Mouse (Mus musculus) lung, postnatal 25 days (tissue): ENCODE measurements around the gene Gm6460.
"Not testable (repeated sequence)": the region's sequence is repeated elsewhere in the genome, so short reads cannot be mapped to it uniquely, and the experiment has no call there.

Experiments used
- DNase-seq: peaks from one replicate; pipeline ENCODE4 v3.0.0; 2022; ENCODE audit warnings: low spot score

Gene Gm6460

DNA sequence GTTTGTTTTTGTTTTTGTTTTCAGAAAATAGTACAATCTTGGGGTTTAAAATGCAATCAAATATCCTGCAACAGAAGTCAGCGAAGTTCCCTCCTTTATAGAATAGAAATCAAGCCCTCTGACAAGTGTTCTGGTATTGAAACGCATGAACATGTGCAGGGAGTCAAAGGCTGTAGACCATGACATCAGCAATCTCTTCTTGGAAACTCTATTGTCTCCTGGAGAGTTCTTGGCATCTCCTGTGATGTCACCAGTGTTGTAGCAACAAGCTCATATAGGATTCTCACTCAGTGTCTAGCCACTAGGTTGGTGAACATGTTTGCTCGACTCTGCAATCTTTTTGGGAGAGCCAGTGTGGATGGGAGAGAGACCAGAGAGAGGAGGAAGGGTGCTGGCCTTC is at the start of gene Gm6460:
Gm6460 (plus strand) TSS at position 301 of the 400 bp plus-strand sequence.
- not testable (repeated sequence) for DNase-seq
